8 mouse cellular contexts compared by ENCODE assay signal in genomic region chr4:45764141-45764494, GRCm38 (mm10). TPM values are rescaled to one million over a fixed set of nuclear protein-coding genes. Genes with fewer than 3 reads are reported as not detected.
A peak's percentile ranks its signal among the peaks of the same experiment; 100 is the strongest.
DNase-seq lines count a peak whose midpoint lies in the region; ATAC-seq and TF ChIP-seq lines count a peak whose summit lies in the region.

No protein-coding gene starts in this region.

- no peaks in the 10 kb centered on the region for H3K27me3 ChIP-seq in testis, adult 2 months (ENCODE audit: control insufficient read depth, insufficient read depth, low read length)
- H3K27me3 ChIP-seq in intestine, postnatal 0 days (replicated peaks; ENCODE audit: control insufficient read depth, insufficient read depth, low read length) = 0 out of 2 replicates have a peak, but pooled peaks cover 4% of the 10 kb centered on the region
- no peaks in the 10 kb centered on the region for H3K27me3 ChIP-seq in midbrain, embryonic 16.5 days (ENCODE audit: control insufficient read depth, insufficient read depth, low read depth, low read length)

- WGBS in intestine, postnatal 0 days = 22% methylated on average over 10 of the region's 10 CpGs
- 10% methylated on average over 10 of the region's 10 CpGs for WGBS in midbrain, embryonic 16.5 days

- no peaks in the 10 kb centered on the region for H3K36me3 ChIP-seq in testis, adult 2 months (ENCODE audit: control insufficient read depth, insufficient read depth, low read length)
- no peaks in the 10 kb centered on the region for H3K36me3 ChIP-seq in intestine, postnatal 0 days (ENCODE audit: control insufficient read depth, insufficient read depth)
- H3K36me3 ChIP-seq in midbrain, embryonic 16.5 days (ENCODE audit: control insufficient read depth, insufficient read depth, low read length) = no peaks in the 10 kb centered on the region

- no peak overlapping the region for H3K4me3 ChIP-seq in testis, adult 2 months (ENCODE audit: control insufficient read depth, low read depth, low read length)
- H3K4me3 ChIP-seq in intestine, postnatal 0 days (ENCODE audit: low read depth, low read length) = 0 out of 2 replicates have a peak overlapping the region, but pooled peaks have one; percentile 12
- no peak overlapping the region for H3K4me3 ChIP-seq in midbrain, embryonic 16.5 days (ENCODE audit: low read depth, low read length)

- H3K9ac ChIP-seq in intestine, postnatal 0 days (ENCODE audit: low read depth, low read length) = no peak overlapping the region
- peak overlapping the region; percentile 38; the same call in 1 of the 2 replicates for H3K9ac ChIP-seq in midbrain, embryonic 16.5 days (ENCODE audit: low read depth, low read length)

- no peak for TF ChIP-seq POLR2A in testis, adult 2 months (IDR thresholded peaks at IDR 0.05; ENCODE audit: control insufficient read depth, low read depth, low read length)

- no peak for ATAC-seq in intestine, postnatal 0 days
- ATAC-seq in midbrain, embryonic 16.5 days = no peak

- TF ChIP-seq CTCF in testis, adult 2 months (IDR thresholded peaks at IDR 0.05; ENCODE audit: control insufficient read depth, insufficient read depth, insufficient replicate concordance, low read depth, low read length) = no peak
- TF ChIP-seq CTCF in intestine, postnatal 0 days (IDR thresholded peaks at IDR 0.05; ENCODE audit: low read depth) = no peak

- H3K4me1 ChIP-seq in testis, adult 2 months (ENCODE audit: control insufficient read depth, insufficient read depth, low read length) = no peaks in the 10 kb centered on the region
- 0 out of 2 replicates have a peak, but pooled peaks cover 3% of the 10 kb centered on the region for H3K4me1 ChIP-seq in intestine, postnatal 0 days (replicated peaks; ENCODE audit: control insufficient read depth, insufficient read depth, low read length)
- H3K4me1 ChIP-seq in midbrain, embryonic 16.5 days (ENCODE audit: control insufficient read depth, insufficient read depth, low read length) = peaks cover 47% of the 10 kb centered on the region

- peak overlapping the region; percentile 32 for H3K27ac ChIP-seq in testis, adult 2 months (ENCODE audit: control insufficient read depth, insufficient read depth, low read depth, low read length)
- H3K27ac ChIP-seq in intestine, postnatal 0 days (ENCODE audit: low read depth, low read length) = no peak overlapping the region
- H3K27ac ChIP-seq in midbrain, embryonic 16.5 days (ENCODE audit: low read length) = peak overlapping the region; percentile 62

- peak overlapping the region; percentile 60 for H3K4me2 ChIP-seq in intestine, postnatal 0 days (replicated peaks; ENCODE audit: low read depth)
- H3K4me2 ChIP-seq in midbrain, embryonic 16.5 days (ENCODE audit: low read length) = peak overlapping the region; percentile 41

- no peak for DNase-seq in testis, postnatal 10 days (ENCODE audit: low spot score)
- DNase-seq in heart, adult 8-10 months (ENCODE audit: low spot score) = peak; percentile 64
- DNase-seq in layer of hippocampus, postnatal 10 days (ENCODE audit: low spot score in 2 of 2) = no peak
- no peak for DNase-seq in gastrocnemius, postnatal 10 days
- no peak for DNase-seq in gastrocnemius, postnatal 4 days (ENCODE audit: low spot score in 2 of 2)

- no peaks in the 10 kb centered on the region for H3K9me3 ChIP-seq in intestine, postnatal 0 days (ENCODE audit: control insufficient read depth)
- no peaks in the 10 kb centered on the region for H3K9me3 ChIP-seq in midbrain, embryonic 16.5 days (replicated peaks; ENCODE audit: control insufficient read depth, low read length, poor library complexity, severe bottlenecking)

RNA-seq across cellular contexts. Expression of gene Aldh1b1, which starts 34.7 kb away (rescaled TPM):
- polyA plus RNA-seq in testis, adult 2 months (2012; rRNA removed) = 8.7 and 9.8 TPM in 2 replicates
- 10 to 100 TPM in 3 of 4 experiments, 1 to 10 TPM in 1; 9.3 to 14.5 (median 12.4) TPM for total RNA-seq in heart, adult 8-10 months (2022)
- 350 and 391 TPM in 2 replicates for polyA plus RNA-seq in intestine, postnatal 0 days (2015; fragmentation: Nextera tagmentation; extraction: Ambion mirVana)
- polyA plus RNA-seq in midbrain, embryonic 16.5 days (2015; fragmentation: Nextera tagmentation; extraction: Ambion mirVana) = 22.7 and 24.2 TPM in 2 replicates
- 10 to 100 TPM; 21.1 to 22.6 TPM for total RNA-seq in layer of hippocampus, postnatal 10 days (2021)
- 1 to 10 TPM; 1.8 to 2.5 TPM for total RNA-seq in gastrocnemius, postnatal 10 days (2021)
- total RNA-seq in gastrocnemius, postnatal 4 days (2021) = 1 to 10 TPM; 1.6 to 2.4 TPM
